Mouse (Mus musculus) common myeloid progenitor, adult 5-6 weeks (primary cell): ENCODE results near the gene Zfp984. TPM values are rescaled to one million over a fixed set of nuclear protein-coding genes. Genes with fewer than 3 reads are reported as not detected.

ENCODE experiments used
- total RNA-seq: library from RNA; stranded (forward); fragments of 200-1000, 187-1606 nt; gene quantifications from 2 replicates; pipeline ENCODE4 v1.2.3, GENCODE M21; 2017

Zfp984 gene
- total RNA-seq, 1 experiment from 2014 or later: 40.0 TPM

Other genes starting within 250 kb of the Zfp984 start
- gene Zfp979, start 167.3 kb downstream of the Zfp984 start, total RNA-seq: 4.5 and 7.9 TPM in 2 replicates
- 0.05 TPM in 1 of 2 replicates, not detected in the other for gene Zfp534, start 107.2 kb downstream of the Zfp984 start, total RNA-seq
- 8.2 and 8.4 TPM in 2 replicates for gene Zfp933, start 38.6 kb upstream of the Zfp984 start, total RNA-seq
- 23.4 and 50.9 TPM in 2 replicates for gene Miip, start 59.0 kb upstream of the Zfp984 start, total RNA-seq
- 17.2 and 25.1 TPM in 2 replicates for gene Fv1, start 59.2 kb upstream of the Zfp984 start, total RNA-seq
- gene Mfn2, start 94.9 kb upstream of the Zfp984 start, total RNA-seq: 17.7 and 24.4 TPM in 2 replicates
- 3.4 and 11.4 TPM in 2 replicates for gene Plod1, start 127.0 kb upstream of the Zfp984 start, total RNA-seq
- 30.4 and 34.6 TPM in 2 replicates for gene 2510039O18Rik, start 131.1 kb upstream of the Zfp984 start, total RNA-seq
- gene Nppb, start 176.0 kb upstream of the Zfp984 start, total RNA-seq: not detected in 2 replicates
- gene Nppa, start 190.9 kb upstream of the Zfp984 start, total RNA-seq: not detected in 2 replicates
- 1.4 and 6.4 TPM in 2 replicates for gene Clcn6, start 229.0 kb upstream of the Zfp984 start, total RNA-seq
- 5.9 and 8.6 TPM in 2 replicates for gene Mthfr, start 229.3 kb upstream of the Zfp984 start, total RNA-seq